Mouse (Mus musculus): ENCODE measurements at regions not wholly inside any gene's neighbourhood (a gene's known extent, or its start where the extent isn't known, plus 50 kb on each side); places are given as distances from the start of the nearest gene placed in this dataset.

DNA sequence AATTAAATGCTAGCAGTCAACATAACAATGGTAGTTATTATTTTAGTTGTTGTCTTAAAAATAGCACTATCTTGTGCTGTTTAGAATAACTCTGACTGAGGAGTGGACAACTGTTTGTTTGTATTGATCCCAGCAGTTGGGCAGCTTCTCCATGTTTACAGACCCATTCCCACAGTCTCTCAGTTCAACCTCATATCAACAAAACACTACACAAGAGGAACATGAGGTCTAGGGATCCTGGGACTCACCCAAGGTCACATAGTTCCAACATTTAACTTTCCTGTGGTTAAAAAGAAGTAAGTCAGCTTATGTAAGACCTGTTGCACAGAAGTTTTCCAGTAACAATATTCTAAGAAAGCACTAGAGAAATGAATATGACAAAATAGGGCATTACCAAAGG, 203.0 kb upstream of the Usp24 start:
- no peak for DNase-seq (ENCODE audit: low spot score in 2 of 2)

DNA sequence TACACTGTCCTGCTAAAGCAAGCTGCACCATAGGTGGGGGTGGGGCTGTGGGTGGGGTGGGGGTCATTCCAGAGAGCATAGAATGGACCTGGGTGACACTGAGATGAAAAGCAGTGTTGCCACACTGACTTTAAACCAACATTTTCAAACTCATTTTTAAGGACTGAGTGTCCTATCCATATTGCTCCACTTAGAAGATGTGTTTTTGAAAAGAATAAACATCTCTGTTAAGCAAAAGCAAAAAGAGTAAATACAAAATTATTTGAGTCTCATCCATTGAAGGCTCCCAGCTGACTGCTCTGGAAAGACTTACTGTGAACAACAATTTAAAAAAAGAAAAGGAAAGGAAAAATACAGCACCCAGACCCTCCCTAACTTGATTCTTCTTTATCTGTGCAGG, 202.3 kb upstream of the Usp24 start:
- DNase-seq (ENCODE audit: low spot score in 2 of 2): no peak

DNA sequence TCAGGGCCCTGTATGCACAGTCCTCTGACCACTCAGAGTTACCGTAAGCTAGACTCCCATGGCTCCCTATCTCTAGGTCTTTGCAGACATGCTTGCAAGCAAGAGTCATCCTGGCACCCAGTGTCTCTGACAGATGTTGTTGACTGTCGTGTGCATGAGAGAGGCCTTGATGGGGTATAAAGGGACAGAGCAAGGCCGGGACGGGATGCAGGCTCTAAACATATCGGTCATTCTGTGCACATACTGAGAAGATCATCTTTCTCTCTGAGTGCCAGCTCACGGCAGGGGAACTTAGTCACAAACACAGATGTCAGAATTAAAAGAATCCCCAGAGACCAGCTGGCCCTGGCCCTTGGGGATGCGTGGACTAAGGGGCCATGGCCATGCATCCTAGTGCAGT, 199.4 kb upstream of the Usp24 start:
- DNase-seq (ENCODE audit: low spot score in 2 of 2): no peak

DNA sequence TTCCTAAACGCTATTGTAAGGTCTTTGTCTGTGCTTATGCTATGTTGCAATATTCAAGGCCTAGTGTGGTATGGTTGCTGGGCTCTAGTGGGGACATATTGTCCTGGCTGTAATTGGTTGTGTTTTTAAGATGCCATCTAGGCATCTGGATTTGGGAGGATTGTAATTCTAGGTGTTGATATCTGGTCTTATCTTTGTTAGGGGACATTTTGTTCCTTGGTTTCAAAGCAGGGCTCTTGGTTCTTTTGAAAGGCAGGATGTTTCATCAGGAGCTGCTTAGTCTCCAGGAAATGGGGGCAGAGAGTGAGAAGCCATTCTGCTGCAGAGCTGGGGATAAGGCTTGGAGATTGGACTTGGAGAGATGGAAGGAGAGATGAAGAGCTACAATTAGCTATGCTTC, 194.7 kb upstream of the Usp24 start:
- DNase-seq (ENCODE audit: low spot score in 2 of 2): no peak

DNA sequence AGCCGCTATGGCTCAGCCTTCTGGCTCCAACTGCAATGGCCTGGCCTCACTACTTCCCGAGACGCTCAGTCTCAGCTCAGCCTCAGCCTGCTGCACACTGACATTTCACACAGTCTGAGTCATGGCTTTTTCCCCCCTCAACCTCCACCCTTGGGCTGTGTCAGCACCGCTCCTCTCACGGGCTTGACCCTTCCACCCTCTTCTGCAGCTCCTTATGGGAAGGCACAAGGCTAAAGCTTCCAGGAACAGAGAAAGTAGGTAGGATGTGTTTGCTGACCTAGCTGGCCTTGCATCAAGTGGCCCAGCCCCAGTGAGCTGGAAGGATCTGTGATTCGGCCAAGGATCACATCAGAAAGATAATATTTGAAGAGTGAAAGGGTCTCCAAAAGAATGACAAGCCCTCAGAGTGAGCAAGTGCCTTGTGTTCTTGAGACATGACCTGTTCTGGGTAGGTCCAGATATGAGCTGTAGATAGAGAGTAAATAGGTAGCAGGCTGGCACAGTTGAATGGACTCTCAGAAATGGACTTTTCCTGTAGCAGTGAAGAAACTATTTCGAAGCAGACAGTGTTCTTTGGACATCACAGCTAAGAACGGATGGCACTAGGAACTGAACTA, 192.9 kb upstream of the Usp24 start:
- no peak for DNase-seq (ENCODE audit: low spot score in 2 of 2)

DNA sequence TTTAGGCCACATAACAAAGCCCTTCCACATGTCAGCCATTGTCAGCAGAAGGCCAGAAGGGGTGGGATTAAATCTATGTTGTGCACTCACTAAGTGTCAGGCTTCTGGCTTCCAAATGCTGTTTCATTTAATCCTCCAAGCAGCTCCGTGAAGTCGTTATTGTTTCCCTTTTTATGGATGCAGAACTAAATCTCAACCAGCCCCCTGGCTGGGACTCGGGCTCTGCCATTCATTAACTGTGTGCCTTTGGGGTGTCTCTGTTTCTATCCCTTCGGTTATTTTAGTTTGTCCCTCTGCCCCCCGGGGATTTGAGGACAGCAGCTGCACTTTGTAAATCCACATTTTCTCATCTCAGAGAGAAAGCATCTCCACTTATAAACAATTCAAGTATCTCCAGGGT, 188.8 kb upstream of the Usp24 start:
- no peak for DNase-seq (ENCODE audit: low spot score in 2 of 2)

DNA sequence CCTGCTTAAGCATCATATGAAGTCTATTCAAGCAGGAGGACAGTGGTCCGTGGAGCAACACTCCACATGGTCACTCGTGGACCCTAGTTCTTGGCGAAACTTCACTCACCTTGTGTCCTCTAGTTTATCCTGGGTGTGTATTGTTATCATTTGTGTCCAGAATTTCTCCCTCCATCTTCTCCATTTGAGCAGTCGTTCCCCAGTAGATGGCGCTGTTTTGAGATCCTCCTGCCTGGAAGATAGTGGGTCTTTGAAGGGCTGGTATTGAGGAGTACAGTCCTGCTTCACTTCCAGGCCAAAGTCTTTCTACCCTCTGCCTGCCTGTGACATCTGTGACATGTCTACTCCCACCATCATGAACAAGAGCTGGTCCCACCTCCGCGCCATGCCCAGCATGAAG, 188.4 kb upstream of the Usp24 start:
- no peak for DNase-seq (ENCODE audit: low spot score in 2 of 2)

DNA sequence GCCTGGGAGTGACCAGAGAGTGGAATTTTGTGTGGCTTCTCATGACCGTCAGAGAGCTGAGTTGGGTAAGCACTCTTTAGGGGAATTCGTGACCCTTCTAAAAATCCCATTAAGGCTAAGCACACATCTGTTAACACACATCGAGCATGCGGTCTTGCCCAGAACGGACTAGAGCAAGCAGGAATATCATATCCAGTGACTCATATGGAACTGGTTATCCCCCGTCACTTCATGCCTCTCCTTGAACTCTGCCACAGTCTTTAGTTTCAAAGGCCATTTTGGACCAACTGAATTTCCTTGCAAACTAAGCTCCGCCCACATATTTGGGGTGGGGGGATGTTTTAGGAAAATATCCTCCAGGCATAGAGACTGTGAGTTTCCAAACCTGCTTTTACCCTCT, 186.7 kb upstream of the Usp24 start:
- no peak for DNase-seq (ENCODE audit: low spot score in 2 of 2)

DNA sequence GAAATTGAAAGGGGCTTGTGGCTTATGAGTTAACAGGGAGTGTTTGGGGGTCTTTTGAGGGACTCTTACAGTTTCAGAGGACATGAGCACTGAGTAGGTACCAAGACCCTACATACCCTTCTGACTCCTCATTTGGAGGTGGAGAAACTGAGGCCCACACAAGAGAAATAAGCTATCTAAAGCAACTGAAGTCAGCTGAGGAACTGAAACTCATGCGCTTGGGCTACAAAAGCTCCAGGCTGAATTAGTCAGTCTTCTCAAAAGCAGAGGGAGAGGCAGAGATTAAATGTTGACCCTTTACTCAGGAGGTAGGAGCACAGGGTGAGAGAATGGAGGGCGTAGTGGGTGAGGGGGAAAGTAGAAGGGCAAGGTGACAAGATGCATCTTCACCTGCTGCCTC, 186.2 kb upstream of the Usp24 start:
- no peak for DNase-seq (ENCODE audit: low spot score in 2 of 2)

DNA sequence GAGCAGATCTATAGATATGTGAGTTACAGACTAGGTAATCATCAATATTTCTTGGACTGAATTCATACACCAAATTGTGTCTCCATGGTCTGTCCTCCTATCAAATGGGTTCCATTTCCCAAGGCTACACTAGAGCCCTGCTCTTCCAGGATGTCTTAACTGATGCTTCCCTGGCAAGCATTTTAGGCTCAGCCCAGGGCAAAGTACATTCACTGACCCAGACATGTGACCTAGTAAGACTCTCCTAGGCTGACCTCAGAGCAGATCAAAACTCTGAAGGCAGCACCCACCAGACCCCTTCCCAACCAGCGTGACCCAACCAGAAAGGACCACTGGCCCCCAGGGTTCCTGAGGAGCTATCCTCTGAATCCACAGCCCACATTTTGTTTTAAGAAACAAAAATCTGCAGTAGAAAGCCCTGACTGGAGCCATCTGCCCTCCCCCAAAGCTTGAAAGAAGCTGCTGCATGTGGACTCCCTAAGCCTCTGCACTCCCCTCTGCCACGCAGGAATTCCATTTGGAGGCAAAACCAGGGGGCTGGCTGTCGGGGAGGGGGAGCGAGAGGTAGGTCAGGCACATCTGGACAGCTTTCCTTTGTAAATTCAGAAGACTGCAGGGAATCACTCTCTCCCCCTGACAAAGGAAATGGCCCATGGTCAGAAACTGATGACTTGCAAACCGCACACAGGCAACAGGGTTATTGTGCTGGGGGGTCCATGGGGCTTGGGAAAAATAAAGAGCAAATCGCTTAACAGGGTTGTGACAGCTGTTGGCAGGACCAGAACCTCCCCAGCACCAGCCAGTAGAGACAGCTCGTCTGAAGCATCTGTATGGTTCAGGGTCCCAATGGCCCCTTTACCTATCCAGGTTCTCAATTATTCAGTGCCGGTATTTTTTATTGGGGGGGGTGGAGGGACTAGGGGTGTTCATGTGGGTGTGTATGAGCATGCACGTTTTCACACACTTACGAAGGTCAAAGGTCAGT, 182.0 kb upstream of the Usp24 start:
- no peak for DNase-seq (ENCODE audit: low spot score in 2 of 2)

DNA sequence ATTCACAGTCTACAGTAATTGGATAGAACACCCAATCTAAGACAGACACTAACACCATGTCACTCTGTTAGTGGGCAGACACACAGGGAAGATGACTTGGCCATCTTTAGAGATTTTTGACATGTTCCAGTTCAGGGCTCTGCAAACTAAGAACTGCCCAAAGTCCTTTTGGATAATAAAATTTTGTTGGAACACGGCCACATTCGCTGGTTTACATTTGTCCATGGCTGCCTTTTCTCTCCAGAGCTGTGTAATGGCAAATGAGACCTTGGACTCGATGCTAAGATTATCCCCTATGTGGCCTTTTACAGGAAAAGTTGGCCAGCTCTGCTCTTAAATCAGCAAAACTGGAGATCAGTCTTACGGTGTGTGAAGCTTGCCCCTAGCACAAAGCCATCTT, 173.3 kb upstream of the Usp24 start:
- no peak for DNase-seq (ENCODE audit: low spot score in 2 of 2)

DNA sequence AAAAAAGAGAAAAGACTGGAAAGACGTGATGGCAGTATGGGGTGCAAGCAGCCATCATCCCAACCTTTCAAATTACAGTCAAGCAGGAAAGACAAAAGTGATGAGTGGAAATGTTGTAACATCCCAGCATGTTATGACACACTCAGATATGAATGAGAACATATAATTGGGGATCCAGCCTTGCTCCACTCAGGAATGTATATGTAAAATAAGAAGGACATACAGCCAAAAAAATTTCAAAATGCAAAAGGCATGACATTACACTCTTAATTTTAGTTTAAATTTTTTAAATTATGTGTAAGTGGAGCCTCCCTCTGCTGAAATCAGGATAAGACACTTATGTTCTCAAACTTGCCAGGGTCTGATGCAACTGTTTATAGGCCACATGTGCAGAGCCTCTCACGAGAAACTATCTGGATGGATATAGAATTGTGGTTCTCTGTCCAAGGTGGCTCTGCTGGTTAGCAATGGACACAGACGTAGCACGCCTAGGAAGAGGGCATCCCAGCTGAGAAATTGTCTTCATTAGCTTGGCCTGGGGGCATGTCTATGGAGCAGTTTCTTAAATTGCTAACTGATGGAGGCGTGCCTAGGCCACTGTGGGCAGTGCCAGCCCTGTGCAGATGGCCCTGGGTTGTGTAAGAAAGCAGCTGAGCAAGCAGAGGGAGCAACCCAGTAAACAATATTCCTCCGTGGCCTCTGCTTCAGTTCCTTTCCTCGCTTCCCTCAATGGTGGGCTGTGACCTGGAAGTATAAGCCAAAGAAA, 171.5 kb upstream of the Usp24 start:
- DNase-seq (ENCODE audit: low spot score in 2 of 2): no peak

DNA sequence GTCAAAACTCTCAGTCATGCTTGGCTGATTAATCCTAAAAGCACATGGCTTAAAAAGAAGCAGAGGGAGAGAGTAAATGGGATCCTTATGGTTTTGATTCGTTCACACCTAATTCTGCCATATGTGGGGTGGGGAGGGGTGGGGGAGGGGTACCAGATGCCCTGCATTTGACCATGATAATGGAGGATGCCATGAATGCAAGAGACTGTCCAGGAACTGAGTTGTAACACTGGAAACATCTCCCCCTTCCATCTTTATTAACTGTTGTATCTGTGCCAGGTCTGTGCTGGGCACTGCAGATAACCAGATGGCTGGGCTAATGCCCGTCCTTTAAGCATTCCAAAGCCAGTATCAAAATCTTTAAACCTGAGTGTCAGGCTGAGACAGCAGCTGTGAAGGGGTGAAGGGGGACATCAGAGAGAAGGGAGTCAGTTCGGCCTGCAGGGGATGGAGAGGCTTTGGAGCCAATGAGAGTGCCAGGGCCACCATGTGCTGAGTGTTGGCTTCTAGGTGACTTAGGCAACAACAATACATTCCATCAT, 169.0 kb upstream of the Usp24 start:
- DNase-seq (ENCODE audit: low spot score in 2 of 2): no peak

DNA sequence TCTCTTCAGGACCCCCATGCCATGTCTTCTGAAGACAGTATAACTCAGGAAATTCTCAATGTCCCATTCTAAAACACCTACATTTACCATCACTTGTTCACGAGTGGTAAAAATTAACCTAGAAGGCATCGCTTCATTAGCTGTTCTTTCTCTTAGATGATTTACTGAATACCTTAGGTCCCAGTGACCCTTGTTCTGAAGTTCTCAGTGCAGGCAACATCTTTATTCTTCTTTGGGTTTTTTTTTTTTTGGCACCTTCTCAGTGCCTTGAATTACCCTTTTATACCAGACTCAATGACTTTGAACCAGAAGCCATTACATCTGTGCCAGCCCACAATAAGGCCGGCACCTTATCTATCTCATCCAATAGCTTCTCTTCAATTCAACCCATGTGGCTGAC, 167.1 kb upstream of the Usp24 start:
- no peak for DNase-seq (ENCODE audit: low spot score in 2 of 2)

DNA sequence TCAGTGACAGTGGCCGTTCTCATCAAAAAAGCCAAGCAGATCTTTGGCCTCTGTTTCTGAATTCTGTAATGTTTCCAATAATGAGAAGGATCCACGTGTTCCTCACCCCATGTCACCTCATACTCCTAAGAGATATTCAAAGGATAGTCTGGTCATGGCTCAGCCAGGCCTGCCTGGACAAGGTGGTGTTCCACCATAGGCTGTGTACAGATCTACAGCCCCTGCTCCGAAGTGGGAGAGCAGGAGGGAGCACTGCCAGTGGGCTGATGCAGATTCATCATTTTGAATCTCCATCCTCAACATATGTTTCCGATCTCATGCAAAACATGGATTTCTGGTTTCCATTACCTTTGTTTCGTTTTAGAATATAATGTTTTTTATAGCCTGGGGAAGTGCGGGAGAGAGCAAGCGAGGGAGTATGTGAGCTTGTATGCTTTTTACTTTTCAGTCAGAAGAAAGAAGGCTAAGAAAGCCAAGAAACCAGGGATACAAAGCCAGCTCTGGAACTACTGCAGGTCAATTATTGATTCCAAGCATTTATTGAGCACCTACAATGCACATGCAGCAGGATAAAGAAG, 166.5 kb upstream of the Usp24 start:
- no peak for DNase-seq (ENCODE audit: low spot score in 2 of 2)

DNA sequence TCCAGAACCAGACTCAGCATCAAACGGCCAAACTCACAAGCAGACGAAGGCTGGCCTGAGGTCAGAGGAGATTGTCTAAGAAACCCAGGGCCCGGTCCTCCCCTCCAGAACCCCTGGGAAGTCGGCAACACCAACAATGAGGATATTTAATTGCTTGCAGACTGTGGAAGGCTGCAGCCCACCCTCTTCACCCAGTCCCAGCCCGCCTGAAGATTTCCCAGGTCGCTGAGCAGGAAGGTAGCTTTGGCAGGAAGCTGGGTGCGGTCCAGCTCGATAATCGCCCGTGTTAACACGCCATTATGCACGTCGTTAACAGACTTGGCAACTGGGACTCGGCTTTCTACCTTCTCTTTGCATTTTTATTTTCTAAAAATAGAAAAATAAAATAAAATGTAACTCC, 165.2 kb upstream of the Usp24 start:
- DNase-seq (ENCODE audit: low spot score in 2 of 2): no peak

DNA sequence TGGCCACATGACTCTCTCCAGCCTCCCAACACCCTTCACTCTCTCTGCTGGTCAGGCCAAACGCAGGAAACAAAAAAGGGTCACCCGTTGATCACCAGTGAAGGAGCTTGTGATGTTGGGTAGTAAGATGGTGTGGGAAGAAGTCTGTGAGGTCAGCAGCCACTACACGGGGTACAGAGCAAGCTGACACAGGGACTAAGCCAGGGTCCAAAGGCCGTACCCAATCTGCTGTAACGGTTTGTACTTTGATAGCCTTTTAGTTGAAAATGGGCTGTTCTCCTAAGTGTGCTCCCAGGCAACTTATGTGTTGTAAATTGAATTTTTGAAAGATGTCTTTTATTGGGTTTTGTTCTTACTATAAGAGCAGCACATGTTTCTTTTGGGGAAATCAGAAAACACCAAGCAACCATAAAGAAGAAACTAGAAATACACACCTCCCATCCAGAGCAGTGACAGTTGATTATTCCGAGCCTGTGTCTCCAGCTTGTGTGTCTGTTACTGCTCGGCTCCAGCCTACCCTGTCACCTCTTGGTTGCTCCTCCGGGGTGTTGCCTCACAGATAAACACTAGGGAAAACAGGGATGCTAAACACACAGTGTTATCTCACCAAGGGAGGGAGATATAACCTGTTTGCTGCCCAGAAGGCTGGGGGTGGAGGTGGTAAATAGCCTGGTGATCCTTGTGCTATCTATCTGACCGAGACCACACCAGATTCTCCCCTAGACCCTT, 158.4 kb upstream of the Usp24 start:
- DNase-seq (ENCODE audit: low spot score in 2 of 2): no peak

DNA sequence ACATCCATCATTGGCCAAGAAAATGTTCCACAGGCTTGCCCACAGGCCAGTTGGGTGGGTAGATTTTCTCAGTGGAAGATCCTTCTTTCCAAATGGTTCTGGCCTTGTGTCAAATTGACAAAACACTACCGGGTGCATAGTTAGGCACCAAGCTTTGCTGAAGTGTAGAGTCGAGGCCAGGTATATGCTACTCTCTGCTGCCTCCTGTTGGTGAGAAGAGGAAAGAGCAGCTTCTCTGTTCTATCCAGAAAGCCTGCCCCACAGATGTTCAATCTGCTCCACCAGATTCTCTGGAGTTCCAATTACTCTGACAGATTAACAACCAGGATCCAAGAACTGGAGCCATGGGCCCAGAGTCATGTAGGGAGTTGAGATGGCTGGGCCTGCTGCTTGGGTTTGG, 154.4 kb upstream of the Usp24 start:
- DNase-seq (ENCODE audit: low spot score in 2 of 2): no peak

DNA sequence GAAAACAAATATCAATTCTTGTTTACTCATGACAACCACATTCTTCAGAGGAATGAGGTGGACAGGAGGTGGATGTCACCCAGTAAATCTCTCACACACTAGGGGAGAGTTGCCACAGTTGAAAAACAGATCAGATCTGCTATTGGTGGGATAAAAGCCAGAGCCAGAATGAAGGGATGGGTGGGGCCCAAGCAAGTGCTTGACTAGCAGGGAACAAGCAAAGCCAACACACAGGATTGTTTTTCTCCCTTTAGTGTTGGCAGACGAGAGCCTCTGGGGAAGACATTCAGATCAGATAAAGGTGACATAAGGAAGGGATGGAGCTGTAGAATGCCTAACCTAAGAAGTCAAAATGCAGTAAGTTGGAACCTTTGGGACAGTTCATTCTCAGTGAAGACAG, 153.5 kb upstream of the Usp24 start:
- no peak for DNase-seq (ENCODE audit: low spot score in 2 of 2)

DNA sequence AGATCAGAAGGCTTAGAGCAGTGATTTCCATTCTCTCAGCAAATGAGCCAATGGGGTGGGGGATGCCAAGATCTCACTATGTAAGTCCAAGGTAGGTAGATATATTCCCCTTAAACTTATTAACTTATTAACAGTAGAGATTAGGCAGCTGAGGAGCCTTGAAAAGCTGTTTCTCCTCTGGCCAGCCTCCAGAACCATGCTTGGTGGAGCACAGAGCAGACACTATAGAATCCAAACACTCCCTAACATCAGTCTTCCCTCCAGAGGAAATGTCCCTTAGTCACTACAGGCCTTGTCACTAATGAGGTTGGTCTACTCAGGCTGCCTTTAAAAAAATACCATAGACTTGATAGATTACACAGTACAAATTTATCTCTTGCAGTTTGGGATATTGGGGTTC, 152.8 kb upstream of the Usp24 start:
- DNase-seq (ENCODE audit: low spot score in 2 of 2): no peak

DNA sequence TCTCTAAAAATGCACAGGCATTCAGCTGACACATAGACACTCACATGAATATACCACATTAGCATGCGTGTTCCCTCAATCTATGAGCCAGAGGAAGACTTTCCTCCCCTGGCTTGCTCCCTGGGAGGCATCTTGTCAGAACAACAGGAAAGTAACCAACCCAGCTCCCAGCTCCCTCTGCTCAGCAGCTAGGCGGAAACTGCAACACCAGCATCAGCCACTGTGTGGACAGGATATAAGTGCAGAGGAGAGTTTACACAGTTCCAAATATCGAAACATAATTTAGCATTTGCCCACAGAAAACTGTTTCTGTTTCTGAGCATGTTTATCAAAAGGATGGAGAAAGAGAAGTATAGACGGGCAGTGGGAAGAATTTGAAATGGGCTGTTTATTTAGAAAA, 148.3 kb upstream of the Usp24 start:
- DNase-seq (ENCODE audit: low spot score in 2 of 2): no peak

Measured in frontal cortex, postnatal 25 days (tissue).